Mouse (Mus musculus) megakaryocyte, embryonic 14.5 days (primary cell): ENCODE results near the gene Slc44a2. TPM values are rescaled to one million over a fixed set of nuclear protein-coding genes. Genes with fewer than 3 reads are reported as not detected.

Experiments used
- H3K27me3 ChIP-seq: replicated peaks from 2 replicates; pipeline ENCODE3; 2012; ENCODE audit warnings: inconsistent platforms
- H3K36me3 ChIP-seq: replicated peaks from 2 replicates; pipeline ENCODE3; 2012; ENCODE audit warnings: low read length, inconsistent platforms, mixed read lengths
- H3K4me1 ChIP-seq: 2 replicates; pipeline ENCODE4 v1.6.1; 2012; ENCODE audit warnings: inconsistent platforms
- H3K4me3 ChIP-seq: replicated peaks from 2 replicates; pipeline ENCODE3; 2012; ENCODE audit warnings: moderate library complexity, mild to moderate bottlenecking, inconsistent platforms
- H3K9me3 ChIP-seq: 2 replicates; pipeline ENCODE4 v1.6.1; 2012; ENCODE audit warnings: inconsistent platforms
- FLI1 ChIP-seq: IDR thresholded peaks from 2 replicates; pipeline ENCODE4 v1.6.1; 2012; ENCODE audit warnings: low read length, inconsistent platforms, mixed read lengths
- GATA1 ChIP-seq: IDR thresholded peaks from 3 replicates; pipeline ENCODE4 v1.6.1; 2012; ENCODE audit warnings: mixed read lengths, low read length, inconsistent platforms, borderline replicate concordance
- polyA plus RNA-seq: library from polyadenylated mRNA; stranded (reverse); fragments of >175 nt; gene quantifications from 2 replicates; pipeline ENCODE4 v1.2.3, GENCODE M21; 2012; ENCODE audit warnings: low replicate concordance; ENCODE audit not compliant: insufficient read depth

Gene Slc44a2
- polyA plus RNA-seq, 1 experiment = 61.6 TPM

- H3K27me3 ChIP-seq = no peaks in the 10 kb centered on the region
- no peaks in the 10 kb centered on the region for H3K9me3 ChIP-seq
- TF ChIP-seq GATA1 = no peak
- TF ChIP-seq FLI1 = no peak
- H3K4me1 ChIP-seq = peaks cover 3% of the 10 kb centered on the region; the same call in 1 of the 2 replicates
- H3K4me3 ChIP-seq = no peak overlapping the region
- H3K36me3 ChIP-seq = peaks cover 99% of the 10 kb centered on the region
Observed at GRCm38 (mm10) chr9:21401042-21401441, 80.5 kb downstream of the Slc44a2 start.

- no peaks in the 10 kb centered on the region for H3K9me3 ChIP-seq
- no peak overlapping the region for H3K4me3 ChIP-seq
- H3K36me3 ChIP-seq = peaks cover 94% of the 10 kb centered on the region
- H3K4me1 ChIP-seq = peaks cover 3% of the 10 kb centered on the region; the same call in 1 of the 2 replicates
- no peak for TF ChIP-seq FLI1
- TF ChIP-seq GATA1 = no peak
- no peaks in the 10 kb centered on the region for H3K27me3 ChIP-seq
Observed at GRCm38 (mm10) chr9:21402764-21403253, 82.3 kb downstream of the Slc44a2 start.

GRCm38 (mm10) chr9:21403745-21404144, 83.2 kb downstream of the Slc44a2 start:
- TF ChIP-seq FLI1 (no peak), GATA1 (no peak)
- no peak overlapping the region for H3K4me3 ChIP-seq
- peaks cover 84% of the 10 kb centered on the region for H3K36me3 ChIP-seq
- no peaks in the 10 kb centered on the region for H3K9me3 ChIP-seq
- no peaks in the 10 kb centered on the region for H3K27me3 ChIP-seq
- H3K4me1 ChIP-seq = peaks cover 3% of the 10 kb centered on the region; the same call in 1 of the 2 replicates

Other genes starting within 250 kb of the Slc44a2 start
- gene Gm49373, start 247.6 kb upstream of the Slc44a2 start, polyA plus RNA-seq = 0.45 TPM in 1 of 2 replicates, not detected in the other
- 3.3 and 26.9 TPM in 2 replicates for gene Fdx1l, start 247.1 kb upstream of the Slc44a2 start, polyA plus RNA-seq
- 128 and 518 TPM in 2 replicates for gene Gm38431, start 228.7 kb upstream of the Slc44a2 start, polyA plus RNA-seq
- 51.7 TPM in 1 of 2 replicates, not detected in the other for gene Raver1, start 228.7 kb upstream of the Slc44a2 start, polyA plus RNA-seq
- gene Tyk2, start 189.5 kb upstream of the Slc44a2 start, polyA plus RNA-seq = 15.5 and 17.9 TPM in 2 replicates
- 62.5 and 150 TPM in 2 replicates for gene Cdc37, start 170.7 kb upstream of the Slc44a2 start, polyA plus RNA-seq
- gene Pde4a, start 155.0 kb upstream of the Slc44a2 start, polyA plus RNA-seq = 8.2 and 26.2 TPM in 2 replicates
- 47.4 and 49.4 TPM in 2 replicates for gene Keap1, start 81.3 kb upstream of the Slc44a2 start, polyA plus RNA-seq
- not detected in 2 replicates for gene S1pr5, start 72.3 kb upstream of the Slc44a2 start, polyA plus RNA-seq
- gene Atg4d, start 55.4 kb upstream of the Slc44a2 start, polyA plus RNA-seq = 53.1 and 67.2 TPM in 2 replicates
- 32.6 and 47.4 TPM in 2 replicates for gene Kri1, start 32.7 kb upstream of the Slc44a2 start, polyA plus RNA-seq
- 94.7 and 248 TPM in 2 replicates for gene Cdkn2d, start 29.3 kb upstream of the Slc44a2 start, polyA plus RNA-seq
- gene Ap1m2, start 8.4 kb upstream of the Slc44a2 start, polyA plus RNA-seq = not detected in 2 replicates
- gene Ilf3, start 47.2 kb downstream of the Slc44a2 start, polyA plus RNA-seq = 55.5 and 62.9 TPM in 2 replicates
- gene Qtrt1, start 91.1 kb downstream of the Slc44a2 start, polyA plus RNA-seq = 20.1 and 20.7 TPM in 2 replicates
- gene Dnm2, start 104.2 kb downstream of the Slc44a2 start, polyA plus RNA-seq = 714 and 929 TPM in 2 replicates
- 6.6 TPM in 1 of 2 replicates, not detected in the other for gene Tmed1, start 189.6 kb downstream of the Slc44a2 start, polyA plus RNA-seq
- gene AB124611, start 205.5 kb downstream of the Slc44a2 start, polyA plus RNA-seq = 44.7 and 70.3 TPM in 2 replicates
- gene Carm1, start 226.2 kb downstream of the Slc44a2 start, polyA plus RNA-seq = 105 and 143 TPM in 2 replicates